Mouse (Mus musculus) Muller cell, postnatal 12 days (primary cell): ENCODE measurements around the gene Osbpl3.
A peak's percentile ranks its signal among the peaks of the same experiment; 100 is the strongest.

Source experiments
- DNase-seq: peaks from one replicate; pipeline ENCODE4 v3.0.0-alpha.2; 2015; ENCODE audit errors: inconsistent ontology term

Gene Osbpl3

GRCm38 (mm10) chr6:50372516-50373424 is 83.2 kb downstream of the Osbpl3 start:
- peak; percentile 63 for DNase-seq

- DNase-seq, result no peak
Measured at GRCm38 (mm10) chr6:50371501-50372086, 84.4 kb downstream of the Osbpl3 start.

GRCm38 (mm10) chr6:50368502-50369292 is 87.3 kb downstream of the Osbpl3 start:
- DNase-seq, result peak; percentile 56

- no peak for DNase-seq
Measured at GRCm38 (mm10) chr6:50367836-50368235, 88.2 kb downstream of the Osbpl3 start.

GRCm38 (mm10) chr6:50366724-50367123 is 89.3 kb downstream of the Osbpl3 start:
- DNase-seq, result no peak

GRCm38 (mm10) chr6:50366319-50366718 is 89.7 kb downstream of the Osbpl3 start:
- no peak for DNase-seq

- no peak for DNase-seq
Measured at GRCm38 (mm10) chr6:50364364-50364763, 91.6 kb downstream of the Osbpl3 start.

GRCm38 (mm10) chr6:50363385-50363784 is 92.6 kb downstream of the Osbpl3 start:
- DNase-seq, result no peak

GRCm38 (mm10) chr6:50362704-50363261 is 93.2 kb downstream of the Osbpl3 start:
- peak; percentile 73 for DNase-seq

- DNase-seq, result no peak
Measured at GRCm38 (mm10) chr6:50362196-50362595, 93.8 kb downstream of the Osbpl3 start.

- peak; percentile 60 for DNase-seq
Measured at GRCm38 (mm10) chr6:50358104-50358679, 97.8 kb downstream of the Osbpl3 start.

- peak; percentile 86 for DNase-seq
Measured at GRCm38 (mm10) chr6:50354688-50355660, 101.0 kb downstream of the Osbpl3 start.

- DNase-seq, result no peak
Measured at GRCm38 (mm10) chr6:50352812-50353211, 103.2 kb downstream of the Osbpl3 start.

GRCm38 (mm10) chr6:50350911-50351310 is 105.1 kb downstream of the Osbpl3 start:
- no peak for DNase-seq

GRCm38 (mm10) chr6:50348619-50349018 is 107.4 kb downstream of the Osbpl3 start:
- DNase-seq, result no peak

GRCm38 (mm10) chr6:50346204-50346603 is 109.8 kb downstream of the Osbpl3 start:
- no peak for DNase-seq

GRCm38 (mm10) chr6:50340226-50340906 is 115.6 kb downstream of the Osbpl3 start:
- no peak for DNase-seq

GRCm38 (mm10) chr6:50337431-50337830 is 118.6 kb downstream of the Osbpl3 start:
- no peak for DNase-seq

GRCm38 (mm10) chr6:50336376-50336775 is 119.6 kb downstream of the Osbpl3 start:
- no peak for DNase-seq
